Mouse (Mus musculus): ENCODE measurements around the gene Gna14. TPM values are rescaled to one million over a fixed set of nuclear protein-coding genes. Genes with fewer than 3 reads are reported as not detected.

The Gna14 gene
- total RNA-seq, 2 experiments from 2014 or later, result 1.7 to 2.6 TPM

GRCm38 (mm10) chr19:16506711-16507364 lies 71.3 kb downstream of the Gna14 start:
- no peak for ATAC-seq (replicated peaks; ENCODE audit: poor library complexity)

- no peak; the same call in 1 of the 2 replicates for ATAC-seq (replicated peaks; ENCODE audit: poor library complexity)
Observed at GRCm38 (mm10) chr19:16510343-16511080, 75.0 kb downstream of the Gna14 start.

- peak; percentile 99 for ATAC-seq (replicated peaks; ENCODE audit: poor library complexity)
Observed at GRCm38 (mm10) chr19:16511081-16511420, 75.5 kb downstream of the Gna14 start.

- no peak for ATAC-seq (replicated peaks; ENCODE audit: poor library complexity)
Observed at GRCm38 (mm10) chr19:16514201-16514600, 78.6 kb downstream of the Gna14 start.

GRCm38 (mm10) chr19:16518569-16518968 lies 83.0 kb downstream of the Gna14 start:
- peak; percentile 75 for ATAC-seq (replicated peaks; ENCODE audit: poor library complexity)

- ATAC-seq (replicated peaks; ENCODE audit: poor library complexity), result peak; percentile 50
Observed at GRCm38 (mm10) chr19:16520608-16521007, 85.0 kb downstream of the Gna14 start.

- no peak for ATAC-seq (replicated peaks; ENCODE audit: poor library complexity)
Observed at GRCm38 (mm10) chr19:16526302-16526880, 90.8 kb downstream of the Gna14 start.

- ATAC-seq (replicated peaks; ENCODE audit: poor library complexity), result no peak
Observed at GRCm38 (mm10) chr19:16527031-16527430, 91.5 kb downstream of the Gna14 start.

- no peak for ATAC-seq (replicated peaks; ENCODE audit: poor library complexity)
Observed at GRCm38 (mm10) chr19:16528225-16528828, 92.8 kb downstream of the Gna14 start.

- ATAC-seq (replicated peaks; ENCODE audit: poor library complexity), result peak; percentile 99
Observed at GRCm38 (mm10) chr19:16529293-16529920, 93.8 kb downstream of the Gna14 start.

GRCm38 (mm10) chr19:16529999-16530398 lies 94.4 kb downstream of the Gna14 start:
- peak; percentile 56; the same call in 1 of the 2 replicates for ATAC-seq (replicated peaks; ENCODE audit: poor library complexity)

- no peak for ATAC-seq (replicated peaks; ENCODE audit: poor library complexity)
Observed at GRCm38 (mm10) chr19:16534311-16534710, 98.7 kb downstream of the Gna14 start.

GRCm38 (mm10) chr19:16538416-16538815 lies 102.9 kb downstream of the Gna14 start:
- no peak for ATAC-seq (replicated peaks; ENCODE audit: poor library complexity)

- no peak for ATAC-seq (replicated peaks; ENCODE audit: poor library complexity)
Observed at GRCm38 (mm10) chr19:16543688-16544087, 108.1 kb downstream of the Gna14 start.

GRCm38 (mm10) chr19:16556988-16557387 lies 121.4 kb downstream of the Gna14 start:
- no peak for ATAC-seq (replicated peaks; ENCODE audit: poor library complexity)

- ATAC-seq (replicated peaks; ENCODE audit: poor library complexity), result peak; percentile 87
Observed at GRCm38 (mm10) chr19:16557971-16558370, 122.4 kb downstream of the Gna14 start.

- no peak for ATAC-seq (replicated peaks; ENCODE audit: poor library complexity)
Observed at GRCm38 (mm10) chr19:16558570-16558969, 123.0 kb downstream of the Gna14 start.

GRCm38 (mm10) chr19:16559243-16559896 lies 123.8 kb downstream of the Gna14 start:
- ATAC-seq (replicated peaks; ENCODE audit: poor library complexity), result no peak

- no peak for ATAC-seq (replicated peaks; ENCODE audit: poor library complexity)
Observed at GRCm38 (mm10) chr19:16562676-16563075, 127.1 kb downstream of the Gna14 start.

GRCm38 (mm10) chr19:16576790-16577189 lies 141.2 kb downstream of the Gna14 start:
- ATAC-seq (replicated peaks; ENCODE audit: poor library complexity), result no peak
